Mouse (Mus musculus): ENCODE measurements around the gene Depdc5. TPM values are rescaled to one million over a fixed set of nuclear protein-coding genes. Genes with fewer than 3 reads are reported as not detected.
A peak's percentile ranks its signal among the peaks of the same experiment; 100 is the strongest.
"Not testable (repeated sequence)": the region's sequence is repeated elsewhere in the genome, so short reads cannot be mapped to it uniquely, and the experiment has no call there.

Gene Depdc5
- polyA plus RNA-seq, 1 experiment: 7.5 TPM

DNA sequence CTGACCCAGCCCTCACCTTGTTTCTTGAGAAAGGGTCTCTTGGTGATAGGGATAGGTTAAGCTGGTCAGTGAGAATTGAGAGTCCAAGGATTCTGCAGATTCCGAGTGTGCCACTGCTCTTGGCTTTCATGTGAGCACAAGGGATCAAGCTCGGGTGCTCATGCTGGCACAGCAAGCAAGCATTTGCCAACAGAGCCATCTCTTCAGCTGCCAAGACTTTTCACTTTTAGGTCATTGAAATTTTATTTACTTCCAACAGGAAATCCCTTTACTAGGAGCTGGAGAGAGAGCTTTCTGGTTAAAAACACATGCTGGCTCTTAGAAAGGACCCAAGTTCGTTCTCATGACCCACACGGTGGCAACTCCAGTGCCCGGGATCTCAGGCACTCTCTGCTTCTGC, 26.5 kb upstream of the Depdc5 start:
- Histone ChIP-seq H3K27ac (ENCODE audit: insufficient read depth, low read depth, low read length) (no peak overlapping the region), H3K4me1 (ENCODE audit: control insufficient read depth, insufficient read depth, insufficient read length, low read length) (no peaks in the 10 kb centered on the region), H3K27me3 (ENCODE audit: control insufficient read depth, insufficient read depth, low read length) (no peaks in the 10 kb centered on the region), H3K4me3 (ENCODE audit: low read depth, low read length) (no peak overlapping the region), H3K36me3 (ENCODE audit: control insufficient read depth, insufficient read depth, low read length) (peaks cover 52% of the 10 kb centered on the region)
- 86% methylated on average over 5 of the region's 5 CpGs for WGBS
- TF ChIP-seq POLR2A (IDR thresholded peaks at IDR 0.05; ENCODE audit: low read depth, low read length) (no peak), CTCF (IDR thresholded peaks at IDR 0.05; ENCODE audit: extremely low read depth, insufficient read length, insufficient replicate concordance, low read depth, low read length) (no peak)

DNA sequence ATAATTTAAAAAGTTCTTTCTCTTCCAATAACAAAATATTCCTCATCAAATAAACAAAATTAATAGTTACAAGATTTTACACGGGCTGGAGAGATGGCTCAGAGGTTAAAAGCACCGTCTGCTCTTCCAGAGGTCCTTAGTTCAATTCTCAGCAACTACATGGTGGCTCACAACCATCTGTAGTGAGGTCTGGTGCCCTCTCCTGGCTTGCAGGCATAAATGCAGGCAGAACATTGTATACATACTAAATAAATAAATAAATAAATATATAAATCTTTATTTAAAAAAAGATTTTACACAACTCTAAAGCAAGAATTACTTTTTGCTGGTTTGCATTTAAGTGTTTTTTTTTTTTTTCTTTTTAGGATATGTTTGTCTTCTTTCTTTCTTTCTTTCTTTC, 23.5 kb upstream of the Depdc5 start:
- TF ChIP-seq CTCF (IDR thresholded peaks at IDR 0.05; ENCODE audit: extremely low read depth, insufficient read length, insufficient replicate concordance, low read depth, low read length) (no peak), POLR2A (IDR thresholded peaks at IDR 0.05; ENCODE audit: low read depth, low read length) (no peak)
- 95% methylated on average over 2 of the region's 2 CpGs for WGBS
- Histone ChIP-seq H3K27ac (ENCODE audit: insufficient read depth, low read depth, low read length) (no peak overlapping the region), H3K4me1 (ENCODE audit: control insufficient read depth, insufficient read depth, insufficient read length, low read length) (no peaks in the 10 kb centered on the region), H3K4me3 (ENCODE audit: low read depth, low read length) (no peak overlapping the region), H3K27me3 (ENCODE audit: control insufficient read depth, insufficient read depth, low read length) (no peaks in the 10 kb centered on the region), H3K36me3 (ENCODE audit: control insufficient read depth, insufficient read depth, low read length) (peaks cover 53% of the 10 kb centered on the region)

GRCm38 (mm10) chr5:32849178-32849577, 14.3 kb upstream of the Depdc5 start:
- TF ChIP-seq POLR2A (IDR thresholded peaks at IDR 0.05; ENCODE audit: low read depth, low read length): no peak
- H3K4me1 ChIP-seq (ENCODE audit: control insufficient read depth, insufficient read depth, insufficient read length, low read length): peaks cover 4% of the 10 kb centered on the region; the same call in 1 of the 2 replicates
- WGBS: 94% methylated on average over 3 of the region's 3 CpGs
- H3K27me3 ChIP-seq (ENCODE audit: control insufficient read depth, insufficient read depth, low read length): no peaks in the 10 kb centered on the region
- peaks cover 11% of the 10 kb centered on the region for H3K36me3 ChIP-seq (ENCODE audit: control insufficient read depth, insufficient read depth, low read length)
- H3K27ac ChIP-seq (ENCODE audit: insufficient read depth, low read depth, low read length): no peak overlapping the region
- no peak overlapping the region for H3K4me3 ChIP-seq (ENCODE audit: low read depth, low read length)

GRCm38 (mm10) chr5:32849580-32849979, 13.9 kb upstream of the Depdc5 start:
- not testable (repeated sequence) for H3K27me3 ChIP-seq (ENCODE audit: control insufficient read depth, insufficient read depth, low read length); H3K27ac ChIP-seq (ENCODE audit: insufficient read depth, low read depth, low read length); H3K4me1 ChIP-seq (ENCODE audit: control insufficient read depth, insufficient read depth, insufficient read length, low read length); H3K4me3 ChIP-seq (ENCODE audit: low read depth, low read length); H3K36me3 ChIP-seq (ENCODE audit: control insufficient read depth, insufficient read depth, low read length)
- 86% methylated on average over 3 of the region's 3 CpGs for WGBS

GRCm38 (mm10) chr5:32852026-32852425, 11.5 kb upstream of the Depdc5 start:
- Histone ChIP-seq H3K36me3 (ENCODE audit: control insufficient read depth, insufficient read depth, low read length) (peaks cover 3% of the 10 kb centered on the region; the same call in 1 of the 2 replicates), H3K27ac (ENCODE audit: insufficient read depth, low read depth, low read length) (no peak overlapping the region), H3K4me3 (ENCODE audit: low read depth, low read length) (no peak overlapping the region), H3K4me1 (ENCODE audit: control insufficient read depth, insufficient read depth, insufficient read length, low read length) (peaks cover 4% of the 10 kb centered on the region; the same call in 1 of the 2 replicates), H3K27me3 (ENCODE audit: control insufficient read depth, insufficient read depth, low read length) (no peaks in the 10 kb centered on the region)
- WGBS: 23% methylated on average over 6 of the region's 6 CpGs
- no peak for TF ChIP-seq POLR2A (IDR thresholded peaks at IDR 0.05; ENCODE audit: low read depth, low read length)
- no peak for TF ChIP-seq CTCF (IDR thresholded peaks at IDR 0.05; ENCODE audit: extremely low read depth, insufficient read length, insufficient replicate concordance, low read depth, low read length)

GRCm38 (mm10) chr5:32853731-32854507, 9.6 kb upstream of the Depdc5 start, which contains the start of gene Prr14l:
TSS of gene Prr14l (minus strand) at chr5:32854256.
- no peak for TF ChIP-seq CTCF (IDR thresholded peaks at IDR 0.05; ENCODE audit: extremely low read depth, insufficient read length, insufficient replicate concordance, low read depth, low read length)
- peak; percentile 93 for TF ChIP-seq POLR2A (IDR thresholded peaks at IDR 0.05; ENCODE audit: low read depth, low read length)
- Histone ChIP-seq H3K27me3 (ENCODE audit: control insufficient read depth, insufficient read depth, low read length) (no peaks in the 10 kb centered on the region), H3K4me1 (ENCODE audit: control insufficient read depth, insufficient read depth, insufficient read length, low read length) (peaks cover 4% of the 10 kb centered on the region; the same call in 1 of the 2 replicates), H3K4me3 (ENCODE audit: low read depth, low read length) (peak within 1 kb of the TSS; percentile 93), H3K27ac (ENCODE audit: insufficient read depth, low read depth, low read length) (peak within 1 kb of the TSS; percentile 59), H3K36me3 (ENCODE audit: control insufficient read depth, insufficient read depth, low read length) (peaks cover 3% of the 10 kb centered on the region; the same call in 1 of the 2 replicates)
- under 1% methylated on average over 51 of the region's 51 CpGs for WGBS

DNA sequence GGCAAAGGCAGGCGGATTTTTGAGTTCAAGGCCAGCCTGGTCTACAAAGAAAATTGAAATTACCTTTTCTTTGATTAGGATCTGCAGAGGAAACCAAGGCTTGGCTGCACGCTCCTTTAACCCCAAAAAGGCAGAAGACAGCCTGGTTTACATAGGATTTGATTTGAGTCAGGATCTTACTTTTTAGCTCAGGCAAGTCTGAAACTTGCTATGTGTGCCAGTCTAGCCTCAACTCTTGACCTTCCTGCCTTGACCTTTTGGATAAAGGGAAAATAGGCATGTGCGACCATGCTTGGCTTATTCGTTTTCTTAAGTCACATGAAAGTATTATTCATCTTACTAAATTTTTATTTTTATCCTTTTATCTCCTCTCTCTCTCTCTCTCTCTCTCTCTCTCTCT, 8.7 kb upstream of the Depdc5 start:
- peaks cover 4% of the 10 kb centered on the region; the same call in 1 of the 2 replicates for H3K4me1 ChIP-seq (ENCODE audit: control insufficient read depth, insufficient read depth, insufficient read length, low read length)
- no peak overlapping the region for H3K4me3 ChIP-seq (ENCODE audit: low read depth, low read length)
- 92% methylated on average over 4 of the region's 4 CpGs for WGBS
- no peak overlapping the region for H3K27ac ChIP-seq (ENCODE audit: insufficient read depth, low read depth, low read length)
- TF ChIP-seq POLR2A (IDR thresholded peaks at IDR 0.05; ENCODE audit: low read depth, low read length) (no peak), CTCF (IDR thresholded peaks at IDR 0.05; ENCODE audit: extremely low read depth, insufficient read length, insufficient replicate concordance, low read depth, low read length) (no peak)
- H3K27me3 ChIP-seq (ENCODE audit: control insufficient read depth, insufficient read depth, low read length): no peaks in the 10 kb centered on the region
- peaks cover 1% of the 10 kb centered on the region; the same call in 1 of the 2 replicates for H3K36me3 ChIP-seq (ENCODE audit: control insufficient read depth, insufficient read depth, low read length)

- not testable (repeated sequence) for H3K27ac ChIP-seq (ENCODE audit: insufficient read depth, low read depth, low read length); H3K4me3 ChIP-seq (ENCODE audit: low read depth, low read length); H3K27me3 ChIP-seq (ENCODE audit: control insufficient read depth, insufficient read depth, low read length); H3K36me3 ChIP-seq (ENCODE audit: control insufficient read depth, insufficient read depth, low read length); H3K4me1 ChIP-seq (ENCODE audit: control insufficient read depth, insufficient read depth, insufficient read length, low read length)
- 78% methylated on average over 3 of the region's 3 CpGs for WGBS
These were observed 8.2 kb upstream of the Depdc5 start for GRCm38 (mm10) chr5:32855274-32855673.
